In the genomic region with DNA sequence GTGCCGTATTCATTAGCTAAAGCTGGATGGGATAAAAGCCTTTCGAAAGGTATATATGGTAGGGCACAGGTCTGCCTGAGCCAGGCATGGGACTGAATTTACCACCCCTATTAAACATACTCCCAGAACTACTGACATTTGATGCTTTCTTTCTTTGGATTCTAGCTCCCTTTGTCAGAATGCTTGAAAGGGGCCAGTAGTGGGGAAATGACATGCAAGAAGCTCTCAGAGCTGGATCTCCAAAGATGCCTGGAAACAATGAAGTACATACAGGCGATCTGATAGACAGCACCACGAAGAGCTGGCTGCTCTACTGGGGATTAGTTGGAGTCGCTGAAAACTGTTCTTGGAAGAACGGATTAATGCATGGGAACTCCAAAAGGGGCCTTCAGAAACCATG, we compare ENCODE assay signal across 30 mouse cellular contexts. TPM values are rescaled to one million over a fixed set of nuclear protein-coding genes. Genes with fewer than 3 reads are reported as not detected.
DNase-seq lines count a peak whose midpoint lies in the region; ATAC-seq and TF ChIP-seq lines count a peak whose summit lies in the region.
"Had no signal": no experiment of that assay in that cellular context is flagged by ENCODE, and none has a peak within 500 bp of the region (broad histone marks: within the 10 kb centered on the region; RNA-seq: fewer than 3 reads in every experiment).

No protein-coding gene starts in this region.

- ATAC-seq in limb, embryonic 15.5 days (ENCODE audit: insufficient number of reproducible peaks, low FRiP score, low TSS enrichment, low read depth) = no peak
- no peak for ATAC-seq in embryonic facial prominence, embryonic 14.5 days (ENCODE audit: low read depth)
- ATAC-seq: forebrain, embryonic 14.5 days; intestine, embryonic 15.5 days had no signal

- no peak for DNase-seq in heart, embryonic 10.5 days (ENCODE audit: low spot score)
- no peak for DNase-seq in heart, postnatal 4 days
- DNase-seq in limb, embryonic 10.5 days (ENCODE audit: low spot score) = no peak
- DNase-seq in 3T3-L1 (ENCODE audit: low read depth, low spot score) = peak; percentile 12
- DNase-seq in embryonic facial prominence, embryonic 14.5 days (ENCODE audit: low spot score) = peak; percentile 57
- no peak for DNase-seq in layer of hippocampus, adult 2 months (ENCODE audit: low spot score in 2 of 2)
- DNase-seq: adrenal gland, postnatal 25 days; cerebellum, adult 11-12 months; cerebellum, adult 9-11 months; gastrocnemius, postnatal 36 days; heart, adult 2 months; heart, postnatal 14 days; kidney, adult 2 months; kidney, postnatal 36 days; liver; lung, adult 2 months; lung, postnatal 10 days; right cerebral cortex, postnatal 4 days; thymus, adult 18-20 months; thymus, postnatal 25 days had no signal

- peaks cover 40% of the 10 kb centered on the region for H3K4me1 ChIP-seq in heart, embryonic 10.5 days
- H3K4me1 ChIP-seq in limb, embryonic 15.5 days = peaks cover 13% of the 10 kb centered on the region
- peaks cover 14% of the 10 kb centered on the region for H3K4me1 ChIP-seq in limb, embryonic 10.5 days
- H3K4me1 ChIP-seq in embryonic facial prominence, embryonic 14.5 days (ENCODE audit: control insufficient read depth, insufficient read depth, low read length) = peaks cover 9% of the 10 kb centered on the region; the same call in 1 of the 2 replicates

- no peak overlapping the region for H3K9ac ChIP-seq in limb, embryonic 15.5 days
- no peak overlapping the region for H3K9ac ChIP-seq in embryonic facial prominence, embryonic 14.5 days (ENCODE audit: low read depth, low read length)
- H3K9ac ChIP-seq: embryonic facial prominence, embryonic 15.5 days; intestine, embryonic 15.5 days; liver, embryonic 14.5 days had no signal

- peak overlapping the region; percentile 25; the same call in 1 of the 2 replicates for H3K27ac ChIP-seq in heart, embryonic 10.5 days
- H3K27ac ChIP-seq in limb, embryonic 15.5 days = peak overlapping the region; percentile 19
- no peak overlapping the region for H3K27ac ChIP-seq in limb, embryonic 10.5 days
- 0 out of 2 replicates have a peak overlapping the region, but pooled peaks have one; percentile 34 for H3K27ac ChIP-seq in embryonic facial prominence, embryonic 14.5 days (replicated peaks; ENCODE audit: low read depth, low read length)
- no peak overlapping the region; the same call in 1 of the 2 replicates for H3K27ac ChIP-seq in layer of hippocampus, adult 2 months
- H3K27ac ChIP-seq: embryonic facial prominence, embryonic 15.5 days; heart, adult 2 months; intestine, embryonic 15.5 days; liver, embryonic 14.5 days; macrophage; stomach, postnatal 0 days had no signal

- H3K27me3 ChIP-seq in heart, embryonic 10.5 days (ENCODE audit: insufficient read depth, poor library complexity, severe bottlenecking) = peaks cover 9% of the 10 kb centered on the region; the same call in 1 of the 2 replicates
- H3K27me3 ChIP-seq in limb, embryonic 15.5 days = no peaks in the 10 kb centered on the region
- H3K27me3 ChIP-seq in limb, embryonic 10.5 days (ENCODE audit: low read depth, poor library complexity, severe bottlenecking) = no peaks in the 10 kb centered on the region
- H3K27me3 ChIP-seq in embryonic facial prominence, embryonic 14.5 days (replicated peaks; ENCODE audit: control insufficient read depth, insufficient read depth, low read length) = no peaks in the 10 kb centered on the region
- H3K27me3 ChIP-seq: embryonic facial prominence, embryonic 15.5 days; intestine, embryonic 15.5 days had no signal

- 59% methylated on average over 6 of the region's 6 CpGs for WGBS in heart, embryonic 10.5 days
- 68% methylated on average over 6 of the region's 6 CpGs for WGBS in limb, embryonic 15.5 days
- WGBS in limb, embryonic 10.5 days = 88% methylated on average over 6 of the region's 6 CpGs
- 46% methylated on average over 6 of the region's 6 CpGs for WGBS in embryonic facial prominence, embryonic 14.5 days

- TF ChIP-seq CTCF in layer of hippocampus, adult 2 months (conservative IDR thresholded peaks at IDR 0.05) = no peak

- no peaks in the 10 kb centered on the region for H3K9me3 ChIP-seq in heart, embryonic 10.5 days
- no peaks in the 10 kb centered on the region for H3K9me3 ChIP-seq in limb, embryonic 15.5 days
- no peaks in the 10 kb centered on the region for H3K9me3 ChIP-seq in limb, embryonic 10.5 days (replicated peaks)
- H3K9me3 ChIP-seq in embryonic facial prominence, embryonic 14.5 days (ENCODE audit: control insufficient read depth, low read length) = no peaks in the 10 kb centered on the region
- H3K9me3 ChIP-seq: embryonic facial prominence, embryonic 15.5 days; intestine, embryonic 15.5 days had no signal

- no peak overlapping the region for H3K4me3 ChIP-seq in heart, embryonic 10.5 days
- H3K4me3 ChIP-seq in limb, embryonic 15.5 days = no peak overlapping the region
- H3K4me3 ChIP-seq in limb, embryonic 10.5 days = no peak overlapping the region
- no peak overlapping the region for H3K4me3 ChIP-seq in embryonic facial prominence, embryonic 14.5 days (ENCODE audit: low read depth, low read length)
- no peak overlapping the region for H3K4me3 ChIP-seq in layer of hippocampus, adult 2 months
- H3K4me3 ChIP-seq: embryonic facial prominence, embryonic 15.5 days; heart, adult 2 months; intestine, embryonic 15.5 days had no signal

- no peaks in the 10 kb centered on the region for H3K36me3 ChIP-seq in heart, embryonic 10.5 days
- H3K36me3 ChIP-seq in limb, embryonic 15.5 days = no peaks in the 10 kb centered on the region
- no peaks in the 10 kb centered on the region for H3K36me3 ChIP-seq in limb, embryonic 10.5 days
- H3K36me3 ChIP-seq in embryonic facial prominence, embryonic 14.5 days (ENCODE audit: control insufficient read depth, insufficient read depth, low read length) = no peaks in the 10 kb centered on the region
- H3K36me3 ChIP-seq: embryonic facial prominence, embryonic 15.5 days; intestine, embryonic 15.5 days had no signal

- H3K4me2 ChIP-seq in limb, embryonic 15.5 days = no peak overlapping the region
- H3K4me2 ChIP-seq in embryonic facial prominence, embryonic 14.5 days (ENCODE audit: low read depth, low read length) = no peak overlapping the region
- H3K4me2 ChIP-seq: embryonic facial prominence, embryonic 15.5 days; intestine, embryonic 15.5 days had no signal

RNA-seq across cellular contexts. Expression of a gene that starts 16.0 kb away (rescaled TPM):
- polyA plus RNA-seq in heart, embryonic 10.5 days (2016; fragmentation: Nextera tagmentation; extraction: Ambion mirVana) = 2.0 and 2.9 TPM in 2 replicates
- under 1 TPM; 0.09 to 0.12 TPM for total RNA-seq in heart, postnatal 4 days (2021)
- 0.35 and 0.44 TPM in 2 replicates for polyA plus RNA-seq in limb, embryonic 15.5 days (2015; fragmentation: Nextera tagmentation; extraction: Ambion mirVana)
- polyA plus RNA-seq in limb, embryonic 10.5 days (2016; fragmentation: Nextera tagmentation; extraction: Ambion mirVana) = not detected in 2 replicates
- 1.3 and 1.7 TPM in 2 replicates for polyA plus RNA-seq in embryonic facial prominence, embryonic 14.5 days (2014; fragmentation: Nextera tagmentation; extraction: Ambion mirVana)
- 10 to 100 TPM; 66.4 to 67.1 TPM for total RNA-seq in layer of hippocampus, adult 2 months (2021)
- total RNA-seq: adrenal gland, postnatal 25 days; gastrocnemius, postnatal 36 days; heart, adult 2 months; heart, postnatal 14 days; MEL had no signal
- polyA plus RNA-seq: heart, adult 2 months; kidney, adult 2 months; kidney, embryonic 16.5 days; macrophage; spleen, adult 2 months had no signal

Comparison
In these comparisons a context has a peak if more than half of its experiments do, and no peak if none do; other contexts are left out.
1. H3K27ac ChIP-seq: peak in heart, embryonic 10.5 days (single experiment), limb, embryonic 15.5 days (single experiment) and embryonic facial prominence, embryonic 14.5 days (single experiment); none in limb, embryonic 10.5 days (single experiment) and layer of hippocampus, adult 2 months (single experiment).
2. DNase-seq: peak in 3T3-L1 (single experiment) and embryonic facial prominence, embryonic 14.5 days (single experiment); none in heart, embryonic 10.5 days (single experiment), heart, postnatal 4 days (single experiment), limb, embryonic 10.5 days (single experiment) and layer of hippocampus, adult 2 months (0 of 2).